Mouse (Mus musculus): ENCODE results near the gene Arl14. TPM values are rescaled to one million over a fixed set of nuclear protein-coding genes. Genes with fewer than 3 reads are reported as not detected.
A peak's percentile ranks its signal among the peaks of the same experiment; 100 is the strongest.

Gene Arl14
- not detected for total RNA-seq (2021)

DNA sequence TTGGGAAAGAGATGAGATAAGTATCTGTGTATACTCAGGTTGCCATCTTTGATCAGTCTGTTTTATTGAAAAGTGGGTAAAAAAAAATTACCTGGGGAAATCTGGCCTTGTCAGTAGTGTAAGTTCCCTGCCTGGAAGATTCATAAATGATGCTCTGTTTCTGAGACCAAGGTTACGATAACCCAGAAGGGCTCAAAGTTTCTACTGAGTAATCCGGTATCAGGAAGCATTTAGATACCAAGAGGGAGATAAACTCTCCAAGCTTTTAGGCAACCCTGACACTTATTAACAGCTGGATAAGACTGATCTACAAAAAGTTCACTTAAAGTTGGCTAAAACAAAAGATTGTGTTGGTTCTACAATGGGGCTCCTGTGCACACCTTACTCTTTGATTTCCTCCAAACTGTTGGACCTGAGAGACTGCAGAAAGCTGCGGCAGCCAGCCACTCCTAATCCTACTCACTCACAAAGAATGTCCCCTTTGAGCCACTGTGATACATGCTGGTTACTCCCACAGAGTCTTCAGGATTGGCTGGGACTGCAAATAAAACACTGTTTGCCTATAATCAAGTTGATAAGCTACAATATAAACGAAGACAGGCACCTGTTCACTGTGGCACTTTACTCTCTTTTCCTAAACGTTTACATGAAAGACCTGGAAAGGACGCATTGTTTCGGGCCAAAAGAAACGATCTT lies at the start of gene Arl14:
Arl14 (plus strand) TSS at position 614 of the 696 bp plus-strand sequence.
- intact Hi-C loops (cut with DNase I), result no loop called here
- DNase-seq (ENCODE audit: low spot score in 2 of 2), result no peak

DNA sequence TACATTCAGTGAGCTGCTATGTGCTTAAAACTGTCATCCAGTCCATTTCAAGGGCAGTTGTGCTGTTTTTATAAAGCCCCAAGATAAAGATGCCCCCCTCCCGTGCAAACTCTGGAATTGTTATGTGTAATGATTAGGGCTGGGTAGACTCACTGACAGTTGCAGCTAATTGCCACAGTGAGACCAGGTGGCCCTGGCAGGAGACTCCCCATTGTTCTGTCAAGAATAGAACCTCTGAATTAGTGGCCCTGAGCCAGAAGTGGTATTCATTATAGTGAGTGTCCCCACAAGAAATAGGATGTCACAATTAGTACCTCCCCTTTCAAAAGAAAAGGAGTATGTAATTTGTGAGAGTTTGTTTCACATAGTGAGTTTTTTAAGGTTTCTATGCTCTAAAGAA lies 47.0 kb upstream of the Arl14 start:
- DNase-seq (ENCODE audit: low spot score in 2 of 2), result no peak
- intact Hi-C loops (cut with DNase I), result no loop called here

DNA sequence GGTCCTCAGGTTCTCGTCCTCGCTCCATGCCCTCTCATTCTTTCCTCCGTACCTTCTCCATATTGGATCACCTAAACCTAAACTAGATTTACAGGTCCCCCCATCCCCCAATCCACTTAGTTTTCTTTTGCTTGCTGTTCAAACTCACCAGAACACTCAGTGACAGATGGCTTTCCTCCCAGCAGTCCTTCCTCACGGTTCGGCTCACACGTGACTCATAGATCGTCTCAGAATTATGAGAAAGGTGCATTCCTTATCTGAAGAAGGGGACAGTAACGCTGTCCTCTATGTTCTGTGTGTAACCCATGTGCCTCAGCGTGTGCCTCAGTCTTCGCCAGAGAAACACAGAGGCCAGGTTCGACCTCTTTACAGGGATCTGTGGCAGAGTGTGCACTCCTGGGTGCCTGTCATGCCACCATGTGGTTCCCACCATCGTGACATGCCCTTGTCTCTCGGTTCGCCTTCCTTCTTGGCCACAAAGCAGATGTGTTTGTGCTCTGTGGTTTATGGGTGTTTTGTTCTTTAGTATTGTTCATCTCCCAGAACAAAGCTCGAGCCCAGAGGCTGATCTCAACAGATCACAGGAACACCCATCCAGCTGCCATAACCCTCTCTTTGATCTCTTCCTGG lies 44.9 kb upstream of the Arl14 start:
- intact Hi-C loops (cut with DNase I), result no loop called here

DNA sequence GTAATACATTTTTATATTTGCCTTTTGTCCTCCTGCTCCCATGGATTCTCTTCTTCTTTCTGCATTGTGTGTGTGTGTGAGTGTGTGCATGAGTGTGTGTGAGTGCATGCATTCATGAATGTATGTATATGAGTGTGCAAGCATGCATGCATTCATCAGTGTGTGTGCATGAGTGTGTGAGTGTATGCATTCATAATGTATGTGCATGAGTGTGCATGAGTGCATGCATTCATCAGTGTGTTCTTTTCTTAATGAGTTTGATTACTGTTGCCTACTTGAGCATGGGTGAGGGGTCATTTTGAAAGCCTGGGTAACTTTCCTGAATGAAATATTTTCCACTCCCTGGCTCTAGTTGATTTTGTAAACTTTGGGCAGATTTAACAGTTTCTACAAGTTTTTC lies 44.3 kb upstream of the Arl14 start:
- DNase-seq (ENCODE audit: low spot score in 2 of 2), result no peak
- intact Hi-C loops (cut with DNase I), result no loop called here

More for the DNA sequence above, 44.9 kb upstream of the Arl14 start:
- no peak for DNase-seq (ENCODE audit: low spot score in 2 of 2)

DNA sequence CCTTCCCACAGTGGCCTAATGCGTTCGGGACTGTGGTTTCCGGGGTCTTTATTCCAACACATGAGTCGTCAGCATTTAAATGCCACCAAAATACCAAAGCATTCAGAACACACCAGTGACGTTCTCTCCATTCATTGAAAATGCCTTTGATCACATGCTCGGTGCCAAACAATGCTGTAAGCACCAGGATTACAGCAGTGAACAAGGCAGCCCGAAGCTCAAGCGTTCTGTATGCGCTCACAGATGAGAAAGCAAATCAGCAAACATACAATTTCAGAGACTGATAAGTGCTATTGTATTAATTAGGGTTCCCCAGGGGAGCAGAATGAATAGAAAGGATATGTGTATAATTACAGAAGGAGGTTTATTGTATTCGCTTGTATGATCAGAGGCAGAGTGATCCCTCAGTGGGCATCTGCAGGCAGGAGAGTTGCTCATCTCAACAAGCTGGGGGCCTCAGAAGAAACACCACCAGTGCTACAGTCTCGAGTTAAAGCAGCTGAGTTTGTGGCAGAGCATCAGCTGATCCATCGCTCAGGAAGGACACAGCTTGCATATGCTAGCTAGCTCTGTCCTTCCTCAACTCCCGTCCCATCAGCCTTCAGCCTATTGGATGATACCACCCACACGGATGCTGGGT lies 43.7 kb upstream of the Arl14 start:
- DNase-seq (ENCODE audit: low spot score in 2 of 2), result no peak
- intact Hi-C loops (cut with DNase I), result no loop called here

DNA sequence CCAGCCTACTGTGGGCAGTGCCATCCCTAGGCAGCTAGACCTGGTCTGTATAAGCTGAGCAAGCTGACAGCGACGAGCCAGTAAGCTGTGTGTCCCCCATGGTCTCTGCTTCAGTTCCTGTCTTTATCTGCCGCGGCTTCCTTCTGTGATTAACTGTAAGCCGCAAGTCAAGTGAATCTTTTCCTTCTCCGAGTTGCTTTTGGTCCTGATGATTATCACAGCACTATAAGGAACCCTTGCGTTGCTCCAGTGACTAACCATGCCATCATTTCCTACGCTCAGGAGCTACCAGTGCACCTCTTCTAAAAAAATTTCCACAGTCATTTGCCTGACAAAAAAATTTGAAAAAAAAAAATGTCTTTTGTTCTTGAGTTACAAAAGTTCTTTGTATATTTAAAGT lies 40.7 kb upstream of the Arl14 start:
- intact Hi-C loops (cut with DNase I), result no loop called here
- DNase-seq (ENCODE audit: low spot score in 2 of 2), result no peak

DNA sequence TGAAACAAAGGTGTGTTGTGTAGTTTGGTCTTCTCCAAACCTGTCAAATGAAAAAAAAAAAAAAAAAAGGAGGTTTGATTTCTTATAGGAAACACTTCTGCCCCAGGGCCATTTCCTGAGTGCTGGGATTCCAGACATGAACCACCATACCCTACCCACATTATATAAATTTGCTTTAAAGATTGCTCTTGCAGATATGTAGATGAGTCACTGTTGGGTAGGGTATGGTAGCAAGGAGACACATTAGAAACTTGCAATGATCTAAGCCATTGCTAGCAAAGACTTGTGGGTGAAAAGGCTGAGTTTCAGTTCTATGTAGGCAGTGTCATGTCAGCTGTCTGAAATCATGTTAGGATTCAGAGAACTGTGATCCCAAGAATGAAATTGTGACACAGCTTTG lies 40.0 kb upstream of the Arl14 start:
- intact Hi-C loops (cut with DNase I), result no loop called here
- DNase-seq (ENCODE audit: low spot score in 2 of 2), result no peak

DNA sequence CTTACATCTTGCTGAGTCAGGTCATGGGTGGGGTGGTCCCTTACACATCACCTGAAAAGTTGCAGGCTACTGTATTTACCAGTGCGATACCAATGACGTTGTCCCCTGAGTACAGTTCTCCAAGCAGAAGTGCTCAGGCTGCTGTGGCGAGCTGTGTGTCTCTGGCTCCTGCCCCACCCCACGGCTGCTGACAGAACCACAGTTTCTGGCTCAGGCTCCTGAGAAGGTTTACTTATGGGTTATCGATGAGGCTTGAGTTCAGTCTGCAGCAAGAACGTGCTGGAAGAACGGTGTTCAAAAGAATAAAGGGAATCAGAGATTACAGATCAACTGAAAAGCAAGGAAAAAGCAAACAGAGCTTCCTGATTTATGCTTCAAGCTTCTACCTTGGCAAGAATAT lies 37.0 kb upstream of the Arl14 start:
- DNase-seq (ENCODE audit: low spot score in 2 of 2), result no peak
- intact Hi-C loops (cut with DNase I), result no loop called here

DNA sequence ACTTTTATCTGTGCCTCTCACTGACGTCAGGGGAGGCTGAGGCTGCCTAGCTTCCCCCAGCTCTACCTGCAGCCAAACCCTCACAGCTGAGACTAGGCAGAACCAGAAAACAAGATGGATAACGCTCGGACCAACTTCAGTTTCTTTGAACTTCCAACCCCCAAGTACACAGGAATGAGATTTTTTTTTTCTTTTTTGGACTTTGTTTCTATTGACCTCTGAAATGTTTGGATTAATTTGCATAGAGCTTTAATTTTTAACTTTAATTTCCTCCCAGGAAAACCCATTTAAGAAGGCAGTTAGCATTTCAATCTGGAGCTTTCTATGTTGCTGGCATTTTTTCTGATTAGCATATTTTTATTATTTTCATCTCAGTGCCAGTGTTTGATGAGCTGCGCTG lies 36.2 kb upstream of the Arl14 start:
- intact Hi-C loops (cut with DNase I), result no loop called here
- DNase-seq (ENCODE audit: low spot score in 2 of 2), result no peak

DNA sequence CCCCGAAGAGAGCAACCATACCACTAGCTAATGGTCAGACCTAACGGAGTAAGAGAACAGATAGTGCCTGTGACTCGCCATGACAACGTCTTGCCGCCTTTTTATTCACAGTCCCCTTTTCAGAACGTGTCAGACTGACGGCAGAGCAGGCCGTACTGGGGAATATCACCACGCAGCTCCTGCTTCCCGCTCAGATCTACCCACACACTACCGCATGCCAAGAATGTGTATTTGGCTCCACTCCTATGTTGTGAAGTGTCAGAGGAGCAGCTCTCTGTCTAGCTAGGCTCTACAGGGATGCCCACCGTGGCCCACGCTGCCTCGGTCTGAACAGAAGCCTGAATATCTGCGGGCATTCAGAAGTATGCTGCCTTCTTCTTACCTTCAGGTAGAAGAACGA lies 35.6 kb upstream of the Arl14 start:
- peak; percentile 11 to 28 for DNase-seq (ENCODE audit: low spot score in 2 of 2)
- intact Hi-C loops (cut with DNase I), result no loop called here

DNA sequence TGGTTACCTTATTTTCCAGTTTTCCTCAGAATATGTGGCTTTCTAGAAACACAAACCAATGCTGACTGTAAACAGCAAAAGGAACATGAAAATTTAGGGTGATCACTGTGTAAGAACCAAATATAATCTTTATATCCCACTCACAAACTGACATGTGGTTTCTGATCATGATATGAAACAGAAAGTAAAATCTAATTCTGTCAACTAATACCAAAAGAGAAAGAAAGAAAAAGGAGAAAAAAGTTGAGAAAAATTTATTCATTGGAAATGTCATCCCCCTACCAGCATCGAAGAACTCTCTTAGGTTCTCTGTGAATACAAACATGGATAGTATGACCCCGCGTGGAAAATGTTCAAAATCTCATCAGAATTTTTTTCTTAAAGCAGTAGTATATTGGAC lies 29.2 kb upstream of the Arl14 start:
- intact Hi-C loops (cut with DNase I), result no loop called here
- DNase-seq (ENCODE audit: low spot score in 2 of 2), result no peak

DNA sequence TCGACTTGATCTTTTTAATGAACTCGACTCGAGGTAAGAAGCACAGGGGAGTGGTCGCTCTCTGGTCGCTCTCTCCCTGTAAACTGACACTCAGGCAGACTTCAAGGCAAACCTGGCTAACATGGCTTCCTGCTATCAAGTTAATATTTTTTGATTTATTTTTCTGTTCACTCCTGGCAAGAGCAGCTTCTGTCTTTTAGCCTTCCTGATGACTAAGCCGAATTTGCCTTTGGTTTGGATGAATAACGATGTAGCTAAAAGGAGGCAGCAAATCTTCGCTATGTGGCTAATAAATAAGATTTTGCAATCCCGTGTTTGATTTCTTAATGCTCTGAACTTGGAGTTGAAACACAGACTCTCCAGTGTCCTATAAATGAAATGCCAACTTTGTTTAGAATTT lies 27.7 kb upstream of the Arl14 start:
- intact Hi-C loops (cut with DNase I), result no loop called here
- DNase-seq (ENCODE audit: low spot score in 2 of 2), result no peak

DNA sequence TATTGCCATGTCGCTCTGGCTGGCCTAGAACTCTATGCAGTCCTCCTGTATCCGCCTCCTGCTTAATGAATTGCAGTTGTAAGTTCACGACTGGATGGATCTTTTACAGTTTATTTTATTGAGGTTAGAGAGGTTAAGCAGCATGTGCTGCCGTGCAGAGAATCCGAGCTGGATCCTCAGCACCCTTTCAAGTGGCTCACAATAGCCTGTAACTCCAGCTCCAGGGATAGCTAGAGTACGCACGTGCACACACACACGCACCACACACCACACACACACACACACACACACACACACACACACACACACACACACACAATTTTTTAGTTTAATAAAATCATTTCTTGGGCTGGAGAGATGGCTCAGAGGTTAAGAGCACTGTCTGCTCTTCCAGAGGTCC lies 27.0 kb upstream of the Arl14 start:
- intact Hi-C loops (cut with DNase I), result no loop called here
- no peak for DNase-seq (ENCODE audit: low spot score in 2 of 2)

DNA sequence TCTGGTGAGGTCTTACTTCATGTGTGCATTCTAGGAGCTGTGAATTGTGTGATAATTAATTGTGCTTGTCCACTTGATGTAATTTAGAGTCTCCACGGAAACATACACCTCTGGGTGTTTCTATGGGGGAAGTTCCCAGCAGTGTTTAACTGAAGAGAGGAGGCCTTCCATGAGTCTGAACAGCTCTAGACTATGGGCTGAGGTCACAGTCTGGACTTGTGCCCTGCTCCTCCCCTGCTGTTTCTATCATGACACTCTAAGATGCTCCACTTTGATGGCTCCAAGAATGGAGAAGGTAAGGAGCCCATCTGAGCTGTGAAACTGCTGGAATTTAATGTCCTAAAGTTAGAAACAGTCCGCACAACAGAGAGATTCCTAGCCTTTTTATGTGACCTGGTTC lies 24.1 kb upstream of the Arl14 start:
- no peak for DNase-seq (ENCODE audit: low spot score in 2 of 2)
- intact Hi-C loops (cut with DNase I), result no loop called here

DNA sequence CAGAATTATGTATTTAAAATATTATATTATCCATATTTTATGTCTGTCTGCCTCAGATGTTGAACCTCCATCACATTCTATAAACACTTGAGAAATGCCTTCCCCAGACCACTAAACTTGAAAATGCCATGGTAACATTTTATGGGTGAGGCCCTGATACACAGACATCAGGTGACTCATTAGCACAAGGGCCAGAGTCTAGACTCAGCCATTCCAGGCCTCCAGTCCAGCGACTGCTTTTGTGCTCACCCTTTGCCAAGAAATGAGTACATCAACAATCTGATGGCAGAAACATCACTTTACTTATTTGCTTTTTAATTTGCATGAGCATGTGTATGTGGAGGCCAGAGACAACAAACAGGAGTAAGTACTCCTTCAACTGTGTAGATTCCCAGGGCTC lies 22.0 kb upstream of the Arl14 start:
- DNase-seq (ENCODE audit: low spot score in 2 of 2), result no peak
- intact Hi-C loops (cut with DNase I), result no loop called here

DNA sequence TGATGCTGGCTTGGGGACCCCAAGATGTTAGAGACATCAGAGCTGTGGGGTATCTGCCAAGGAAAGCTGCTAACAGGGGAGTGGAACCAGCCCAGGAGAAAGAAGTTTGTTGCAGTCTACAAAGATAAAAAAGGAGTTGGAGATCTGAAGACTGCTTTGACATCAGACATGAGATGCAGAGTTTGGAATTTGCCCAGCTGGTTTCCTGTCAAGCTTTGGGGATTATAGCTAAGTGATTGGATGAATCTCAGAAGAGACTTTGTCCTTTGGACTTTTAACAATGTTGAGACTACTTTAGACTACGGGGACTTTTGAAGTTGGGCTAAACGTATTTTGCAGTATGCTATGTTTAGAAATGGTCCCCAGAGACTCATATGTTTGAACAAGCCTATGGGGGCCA lies 21.0 kb upstream of the Arl14 start:
- intact Hi-C loops (cut with DNase I), result no loop called here
- no peak for DNase-seq (ENCODE audit: low spot score in 2 of 2)

DNA sequence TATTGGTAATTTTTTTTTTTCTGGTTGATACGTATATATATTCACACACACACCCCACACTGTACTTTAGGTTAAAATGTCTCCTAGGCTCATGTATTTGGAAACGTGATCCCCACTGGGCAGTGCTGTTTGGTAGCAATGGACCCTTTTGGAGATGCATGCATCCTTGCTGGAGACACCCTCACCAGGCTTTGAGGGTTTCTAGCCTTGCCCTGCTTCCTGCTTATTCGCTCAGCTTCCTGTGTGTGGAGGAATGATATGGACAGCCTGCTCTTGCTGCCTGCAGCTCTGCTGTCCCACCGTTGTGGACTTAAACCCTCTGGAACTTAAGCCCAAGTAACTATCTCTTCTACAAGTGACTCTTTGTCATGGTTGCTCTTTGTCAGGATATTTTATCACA lies 19.3 kb upstream of the Arl14 start:
- DNase-seq (ENCODE audit: low spot score in 2 of 2), result no peak
- intact Hi-C loops (cut with DNase I), result no loop called here

DNA sequence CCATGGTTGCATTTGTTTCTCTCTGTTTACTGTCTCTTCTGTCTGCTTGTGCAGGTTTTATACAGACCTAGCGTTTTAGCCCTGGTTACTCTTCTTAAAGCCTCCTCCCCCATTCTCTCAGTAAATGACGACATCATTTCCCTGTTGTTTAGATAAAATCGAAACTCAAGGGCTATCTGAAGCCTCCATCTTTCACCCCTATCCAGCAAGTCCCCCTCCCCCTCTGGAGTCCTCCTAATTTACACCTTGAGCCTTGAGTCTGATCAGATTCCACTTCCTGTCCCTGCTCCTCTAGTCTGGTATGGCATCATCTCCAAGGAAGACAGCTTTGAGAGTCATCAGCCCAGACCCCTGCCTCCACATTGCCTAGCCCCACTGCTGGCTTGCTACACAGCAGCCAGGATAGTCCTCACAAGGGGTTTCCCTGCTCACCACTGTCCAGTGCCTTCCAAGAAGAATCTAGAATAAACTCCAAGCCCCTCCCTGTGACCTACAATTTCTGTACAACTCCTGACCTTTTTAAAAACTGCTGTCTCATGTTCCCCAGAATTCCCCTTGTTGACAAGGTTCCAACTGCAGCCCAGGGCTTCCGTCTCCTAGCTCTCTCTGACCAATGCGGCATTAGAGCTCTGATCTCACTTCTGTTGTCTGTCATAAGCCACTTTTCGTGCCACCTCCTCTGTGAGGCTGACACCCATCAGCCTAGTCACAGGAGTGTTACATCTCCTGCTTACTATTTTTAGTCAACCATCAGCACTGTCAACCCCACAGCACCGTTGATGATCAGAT lies 16.8 kb upstream of the Arl14 start:
- DNase-seq (ENCODE audit: low spot score in 2 of 2), result no peak
- intact Hi-C loops (cut with DNase I), result no loop called here

DNA sequence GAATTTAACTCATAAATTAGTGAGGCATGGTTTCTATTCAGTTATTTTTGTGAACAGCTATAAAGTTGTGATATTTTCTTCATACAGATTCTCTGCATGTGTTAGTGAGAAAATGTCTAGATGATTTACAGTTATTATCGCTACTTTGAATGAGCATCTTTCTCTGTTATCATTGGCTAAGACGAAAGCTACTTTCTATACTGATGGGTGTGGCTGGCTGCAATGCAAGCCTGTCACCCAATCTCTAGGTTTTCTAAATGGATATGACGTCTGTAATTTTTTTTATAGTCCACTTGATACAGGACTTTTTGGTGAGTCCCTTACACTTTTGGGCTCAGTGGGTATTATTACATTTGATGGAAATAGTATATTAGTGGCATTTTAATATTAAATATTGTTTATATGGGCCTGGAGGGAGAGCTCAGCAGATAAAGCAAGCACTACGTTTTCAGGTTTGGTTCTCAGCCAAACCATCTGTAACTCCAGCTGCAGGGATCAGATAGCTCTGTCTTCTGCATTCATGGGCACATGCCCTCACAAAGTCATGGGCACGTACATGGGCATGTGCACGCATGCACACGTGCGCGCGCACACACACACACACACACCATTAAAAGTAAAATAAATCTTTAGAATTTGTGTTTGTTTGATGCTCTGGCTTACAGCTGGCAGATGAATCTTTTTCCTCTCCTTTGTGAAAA lies 15.9 kb upstream of the Arl14 start:
- intact Hi-C loops (cut with DNase I), result no loop called here

More for the DNA sequence above, 15.9 kb upstream of the Arl14 start:
- DNase-seq (ENCODE audit: low spot score in 2 of 2), result no peak
